14 mouse cellular contexts compared by ENCODE assay signal in the genomic region with DNA sequence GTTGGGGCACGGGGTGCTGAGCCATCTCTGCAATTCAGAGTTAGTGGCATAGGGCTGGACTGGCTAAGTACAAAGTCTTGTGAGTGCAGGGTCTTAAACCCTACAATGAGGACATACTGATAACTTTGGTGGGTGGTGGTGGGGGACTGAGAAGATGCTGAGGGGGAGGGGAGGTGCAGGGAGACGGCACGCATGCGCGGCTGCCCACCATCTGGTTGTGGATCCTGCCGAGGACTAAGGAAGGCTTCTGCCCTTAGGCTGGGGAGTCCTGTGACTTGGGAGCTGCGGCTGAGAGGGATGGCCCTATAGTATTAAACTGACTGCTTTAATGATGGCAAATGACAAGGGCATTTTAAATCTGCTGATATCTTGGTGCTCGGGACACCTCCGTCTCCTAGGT. TPM values are rescaled to one million over a fixed set of nuclear protein-coding genes. Genes with fewer than 3 reads are reported as not detected.
DNase-seq lines count a peak whose midpoint lies in the region; ATAC-seq lines count a peak whose summit lies in the region.
"Had no signal": no experiment of that assay in that cellular context is flagged by ENCODE, and none has a peak within 500 bp of the region (broad histone marks: within the 10 kb centered on the region; RNA-seq: fewer than 3 reads in every experiment).

No protein-coding gene starts in this region.

- WGBS in hindbrain, embryonic 12.5 days = 61% methylated on average over 9 of the region's 9 CpGs
- WGBS in hindbrain, embryonic 13.5 days = 68% methylated on average over 9 of the region's 9 CpGs
- WGBS in neural tube, embryonic 13.5 days = 60% methylated on average over 9 of the region's 9 CpGs
- 71% methylated on average over 9 of the region's 9 CpGs for WGBS in neural tube, embryonic 15.5 days
- WGBS in limb, embryonic 10.5 days = 66% methylated on average over 9 of the region's 9 CpGs
- 65% methylated on average over 9 of the region's 9 CpGs for WGBS in neural tube, embryonic 14.5 days

- peak; percentile 38; the same call in 1 of the 2 replicates for ATAC-seq in hindbrain, embryonic 12.5 days (ENCODE audit: low FRiP score)
- ATAC-seq in hindbrain, embryonic 13.5 days (ENCODE audit: low FRiP score) = no peak; the same call in 1 of the 2 replicates
- peak; percentile 28; the same call in 1 of the 2 replicates for ATAC-seq in neural tube, embryonic 13.5 days (ENCODE audit: low read depth)
- no peak for ATAC-seq in neural tube, embryonic 15.5 days (ENCODE audit: low FRiP score)
- ATAC-seq in neural tube, embryonic 14.5 days (ENCODE audit: low read depth) = peak; percentile 20; the same call in 1 of the 2 replicates
- ATAC-seq: inflammation-experienced regulatory T-cells, adult 6 months; liver, embryonic 12.5 days had no signal

- no peak overlapping the region for H3K4me3 ChIP-seq in hindbrain, embryonic 12.5 days
- H3K4me3 ChIP-seq in hindbrain, embryonic 13.5 days = no peak overlapping the region
- no peak overlapping the region for H3K4me3 ChIP-seq in neural tube, embryonic 13.5 days
- H3K4me3 ChIP-seq in neural tube, embryonic 15.5 days (replicated peaks) = no peak overlapping the region
- H3K4me3 ChIP-seq in limb, embryonic 10.5 days = no peak overlapping the region
- H3K4me3 ChIP-seq in neural tube, embryonic 14.5 days (ENCODE audit: low read depth, low read length) = no peak overlapping the region
- H3K4me3 ChIP-seq: gastrocnemius, adult 2 months; liver, embryonic 12.5 days; megakaryocyte, embryonic 14.5 days had no signal

- peak; percentile 38 for DNase-seq in limb, embryonic 10.5 days (ENCODE audit: low spot score)
- DNase-seq in heart, postnatal 14 days = no peak
- DNase-seq: gastrocnemius, adult 2 months; heart, adult 11 months had no signal

- no peaks in the 10 kb centered on the region for H3K9me3 ChIP-seq in hindbrain, embryonic 12.5 days (replicated peaks)
- H3K9me3 ChIP-seq in hindbrain, embryonic 13.5 days = no peaks in the 10 kb centered on the region
- H3K9me3 ChIP-seq in neural tube, embryonic 13.5 days = no peaks in the 10 kb centered on the region
- no peaks in the 10 kb centered on the region for H3K9me3 ChIP-seq in neural tube, embryonic 15.5 days (replicated peaks)
- no peaks in the 10 kb centered on the region for H3K9me3 ChIP-seq in limb, embryonic 10.5 days (replicated peaks)
- H3K9me3 ChIP-seq in neural tube, embryonic 14.5 days (ENCODE audit: control insufficient read depth, low read length) = no peaks in the 10 kb centered on the region
- H3K9me3 ChIP-seq: liver, embryonic 12.5 days had no signal

- H3K27me3 ChIP-seq in hindbrain, embryonic 12.5 days = 0 out of 2 replicates have a peak, but pooled peaks cover 3% of the 10 kb centered on the region
- peaks cover 7% of the 10 kb centered on the region for H3K27me3 ChIP-seq in hindbrain, embryonic 13.5 days
- no peaks in the 10 kb centered on the region for H3K27me3 ChIP-seq in neural tube, embryonic 13.5 days
- H3K27me3 ChIP-seq in neural tube, embryonic 15.5 days (replicated peaks) = no peaks in the 10 kb centered on the region
- peaks cover 14% of the 10 kb centered on the region; the same call in 1 of the 2 replicates for H3K27me3 ChIP-seq in limb, embryonic 10.5 days (ENCODE audit: low read depth, poor library complexity, severe bottlenecking)
- no peaks in the 10 kb centered on the region for H3K27me3 ChIP-seq in neural tube, embryonic 14.5 days (ENCODE audit: control insufficient read depth, insufficient read depth, low read length)
- H3K27me3 ChIP-seq: liver, embryonic 12.5 days had no signal

- no peak overlapping the region for H3K4me2 ChIP-seq in hindbrain, embryonic 12.5 days (replicated peaks)
- no peak overlapping the region for H3K4me2 ChIP-seq in hindbrain, embryonic 13.5 days
- H3K4me2 ChIP-seq in neural tube, embryonic 13.5 days = no peak overlapping the region
- H3K4me2 ChIP-seq in neural tube, embryonic 15.5 days = no peak overlapping the region
- no peak overlapping the region for H3K4me2 ChIP-seq in neural tube, embryonic 14.5 days (ENCODE audit: low read depth, low read length)
- H3K4me2 ChIP-seq: liver, embryonic 12.5 days had no signal

- no peak overlapping the region for H3K27ac ChIP-seq in hindbrain, embryonic 12.5 days
- no peak overlapping the region for H3K27ac ChIP-seq in hindbrain, embryonic 13.5 days
- H3K27ac ChIP-seq in neural tube, embryonic 13.5 days (replicated peaks) = no peak overlapping the region
- H3K27ac ChIP-seq in neural tube, embryonic 15.5 days (replicated peaks) = no peak overlapping the region
- peak overlapping the region; percentile 68 for H3K27ac ChIP-seq in limb, embryonic 10.5 days
- no peak overlapping the region for H3K27ac ChIP-seq in neural tube, embryonic 14.5 days (ENCODE audit: low read depth, low read length)
- H3K27ac ChIP-seq: gastrocnemius, adult 2 months; liver, embryonic 12.5 days had no signal

- no peaks in the 10 kb centered on the region for H3K36me3 ChIP-seq in hindbrain, embryonic 12.5 days
- H3K36me3 ChIP-seq in hindbrain, embryonic 13.5 days = no peaks in the 10 kb centered on the region
- H3K36me3 ChIP-seq in neural tube, embryonic 13.5 days = no peaks in the 10 kb centered on the region
- H3K36me3 ChIP-seq in neural tube, embryonic 15.5 days = no peaks in the 10 kb centered on the region
- H3K36me3 ChIP-seq in limb, embryonic 10.5 days = no peaks in the 10 kb centered on the region
- H3K36me3 ChIP-seq in neural tube, embryonic 14.5 days (ENCODE audit: control insufficient read depth, insufficient read depth, low read length) = no peaks in the 10 kb centered on the region
- H3K36me3 ChIP-seq: liver, embryonic 12.5 days had no signal

- H3K9ac ChIP-seq in hindbrain, embryonic 12.5 days = no peak overlapping the region
- H3K9ac ChIP-seq in hindbrain, embryonic 13.5 days = no peak overlapping the region
- no peak overlapping the region for H3K9ac ChIP-seq in neural tube, embryonic 13.5 days
- no peak overlapping the region for H3K9ac ChIP-seq in neural tube, embryonic 15.5 days (replicated peaks)
- no peak overlapping the region for H3K9ac ChIP-seq in neural tube, embryonic 14.5 days (replicated peaks; ENCODE audit: low read depth, low read length)
- H3K9ac ChIP-seq: liver, embryonic 12.5 days had no signal

- no peaks in the 10 kb centered on the region for H3K4me1 ChIP-seq in hindbrain, embryonic 12.5 days
- H3K4me1 ChIP-seq in hindbrain, embryonic 13.5 days (replicated peaks) = 0 out of 2 replicates have a peak, but pooled peaks cover 10% of the 10 kb centered on the region
- H3K4me1 ChIP-seq in neural tube, embryonic 13.5 days (replicated peaks) = peaks cover 11% of the 10 kb centered on the region; the same call in 1 of the 2 replicates
- H3K4me1 ChIP-seq in neural tube, embryonic 15.5 days = peaks cover 8% of the 10 kb centered on the region; the same call in 1 of the 2 replicates
- H3K4me1 ChIP-seq in limb, embryonic 10.5 days = peaks cover 19% of the 10 kb centered on the region
- no peaks in the 10 kb centered on the region for H3K4me1 ChIP-seq in neural tube, embryonic 14.5 days (ENCODE audit: control insufficient read depth, insufficient read depth, low read length)
- H3K4me1 ChIP-seq: liver, embryonic 12.5 days; megakaryocyte, embryonic 14.5 days had no signal

- intact Hi-C loops in heart, postnatal 14 days (cut with DNase I) = loop anchor here (2.0 to 5.0 kb wide), 3 partner anchors 37 to 218 kb away; a partner anchor contains a TSS

RNA-seq across cellular contexts. Expression of a gene that starts 55.4 kb away (rescaled TPM):
- 340 and 382 TPM in 2 replicates for polyA plus RNA-seq in hindbrain, embryonic 12.5 days (2016; fragmentation: Nextera tagmentation; extraction: Ambion mirVana)
- polyA plus RNA-seq in hindbrain, embryonic 13.5 days (2015; fragmentation: Nextera tagmentation; extraction: Ambion mirVana) = 334 and 351 TPM in 2 replicates
- polyA plus RNA-seq in neural tube, embryonic 13.5 days (2015; fragmentation: Nextera tagmentation; extraction: Ambion mirVana) = 306 and 328 TPM in 2 replicates
- polyA plus RNA-seq in neural tube, embryonic 15.5 days (2015; fragmentation: Nextera tagmentation; extraction: Ambion mirVana) = 232 and 258 TPM in 2 replicates
- 285 and 298 TPM in 2 replicates for polyA plus RNA-seq in limb, embryonic 10.5 days (2016; fragmentation: Nextera tagmentation; extraction: Ambion mirVana)
- 203 and 238 TPM in 2 replicates for polyA plus RNA-seq in neural tube, embryonic 14.5 days (2014; fragmentation: Nextera tagmentation; extraction: Ambion mirVana)
- total RNA-seq in heart, postnatal 14 days (2021) = 1 to 10 TPM; 5.4 to 5.6 TPM
- total RNA-seq: MEL had no signal
- polyA plus RNA-seq: CD4-positive, CD25-positive, alpha-beta regulatory T cell, adult 4 months; inflammation-experienced regulatory T-cells, adult 6 months had no signal

Comparison
In these comparisons a context has a peak if more than half of its experiments do, and no peak if none do; other contexts are left out.
1. ATAC-seq: peak in hindbrain, embryonic 12.5 days (single experiment), neural tube, embryonic 13.5 days (single experiment) and neural tube, embryonic 14.5 days (single experiment); none in hindbrain, embryonic 13.5 days (single experiment) and neural tube, embryonic 15.5 days (single experiment).